21 mouse cellular contexts compared by ENCODE assay signal in genomic region chr7:114088918-114089317, GRCm38 (mm10). TPM values are rescaled to one million over a fixed set of nuclear protein-coding genes. Genes with fewer than 3 reads are reported as not detected.
DNase-seq lines count a peak whose midpoint lies in the region; ATAC-seq lines count a peak whose summit lies in the region.
"Had no signal": no experiment of that assay in that cellular context is flagged by ENCODE, and none has a peak within 500 bp of the region (broad histone marks: within the 10 kb centered on the region; RNA-seq: fewer than 3 reads in every experiment).

No protein-coding gene starts in this region.

- peak overlapping the region; percentile 19; the same call in 1 of the 2 replicates for H3K4me2 ChIP-seq in heart, embryonic 11.5 days
- H3K4me2 ChIP-seq in intestine, embryonic 16.5 days (ENCODE audit: low read depth, low read length) = peak overlapping the region; percentile 27; the same call in 1 of the 2 replicates
- H3K4me2 ChIP-seq in stomach, embryonic 16.5 days (ENCODE audit: low read depth, low read length) = no peak overlapping the region
- H3K4me2 ChIP-seq: embryonic facial prominence, embryonic 15.5 days; hindbrain, embryonic 15.5 days had no signal

- H3K4me3 ChIP-seq in heart, embryonic 11.5 days (ENCODE audit: low read depth, low read length) = no peak overlapping the region
- H3K4me3 ChIP-seq in intestine, embryonic 16.5 days (ENCODE audit: low read length) = no peak overlapping the region
- no peak overlapping the region for H3K4me3 ChIP-seq in stomach, embryonic 16.5 days (replicated peaks; ENCODE audit: low read length)
- H3K4me3 ChIP-seq: embryonic facial prominence, embryonic 15.5 days; erythroblast, embryonic 14.5 days; hindbrain, embryonic 15.5 days had no signal

- peaks cover 50% of the 10 kb centered on the region for H3K4me1 ChIP-seq in heart, embryonic 11.5 days (ENCODE audit: control insufficient read depth, insufficient read depth, low read length)
- peaks cover 43% of the 10 kb centered on the region for H3K4me1 ChIP-seq in intestine, embryonic 16.5 days (ENCODE audit: control insufficient read depth, insufficient read depth, low read length)
- peaks cover 31% of the 10 kb centered on the region for H3K4me1 ChIP-seq in stomach, embryonic 16.5 days (ENCODE audit: control insufficient read depth, insufficient read depth, low read length)

- H3K9ac ChIP-seq in heart, embryonic 11.5 days (ENCODE audit: low read depth, low read length) = no peak overlapping the region
- H3K9ac ChIP-seq in intestine, embryonic 16.5 days (ENCODE audit: low read depth, low read length) = peak overlapping the region; percentile 24; the same call in 1 of the 2 replicates
- no peak overlapping the region for H3K9ac ChIP-seq in stomach, embryonic 16.5 days (ENCODE audit: low read length)
- H3K9ac ChIP-seq: embryonic facial prominence, embryonic 15.5 days; hindbrain, embryonic 15.5 days had no signal

- no peak for ATAC-seq in heart, embryonic 11.5 days (replicated peaks; ENCODE audit: insufficient number of reproducible peaks, low FRiP score, low TSS enrichment)
- peak; percentile 86 for ATAC-seq in intestine, embryonic 16.5 days
- ATAC-seq in stomach, embryonic 16.5 days (ENCODE audit: insufficient read depth, low FRiP score) = peak; percentile 42; the same call in 1 of the 2 replicates
- ATAC-seq: activated CD4-positive, CD25-positive, alpha-beta regulatory T cell, adult 4 months; forebrain, embryonic 14.5 days had no signal

- H3K27ac ChIP-seq in heart, embryonic 11.5 days (ENCODE audit: low read depth, low read length) = no peak overlapping the region
- H3K27ac ChIP-seq in intestine, embryonic 16.5 days (ENCODE audit: low read length) = peak overlapping the region; percentile 82
- no peak overlapping the region; the same call in 1 of the 2 replicates for H3K27ac ChIP-seq in stomach, embryonic 16.5 days (ENCODE audit: low read length)
- H3K27ac ChIP-seq: embryonic facial prominence, embryonic 15.5 days; forebrain, embryonic 10.5 days; hindbrain, embryonic 15.5 days had no signal

- no peaks in the 10 kb centered on the region for H3K27me3 ChIP-seq in heart, embryonic 11.5 days (ENCODE audit: control insufficient read depth, insufficient read depth, low read length)
- H3K27me3 ChIP-seq in intestine, embryonic 16.5 days (replicated peaks; ENCODE audit: control insufficient read depth, insufficient read depth, low read length) = no peaks in the 10 kb centered on the region
- no peaks in the 10 kb centered on the region for H3K27me3 ChIP-seq in stomach, embryonic 16.5 days (ENCODE audit: control insufficient read depth, insufficient read depth, low read length)
- H3K27me3 ChIP-seq: CH12.LX; embryonic facial prominence, embryonic 15.5 days; hindbrain, embryonic 15.5 days; Patski had no signal

- 43% methylated on average over 5 of the region's 5 CpGs for WGBS in heart, embryonic 11.5 days (ENCODE audit: insufficient replicate concordance)
- WGBS in intestine, embryonic 16.5 days = 50% methylated on average over 5 of the region's 5 CpGs
- 56% methylated on average over 5 of the region's 5 CpGs for WGBS in stomach, embryonic 16.5 days

- DNase-seq in heart, postnatal 25 days (ENCODE audit: low spot score) = no peak
- peak; percentile 47 for DNase-seq in A20 (ENCODE audit: low read depth, low spot score)
- DNase-seq in urinary bladder, postnatal 25 days (ENCODE audit: low spot score) = no peak
- DNase-seq in urinary bladder, postnatal 36 days (ENCODE audit: low spot score in 2 of 2) = no peak
- DNase-seq: adrenal gland, postnatal 25 days; cerebellum, adult 2 months; embryo, embryonic 11 days; gastrocnemius, postnatal 36 days; heart, adult 18-20 months; heart, postnatal 36 days had no signal

- H3K9me3 ChIP-seq in heart, embryonic 11.5 days (replicated peaks; ENCODE audit: control insufficient read depth, low read length) = no peaks in the 10 kb centered on the region
- H3K9me3 ChIP-seq in intestine, embryonic 16.5 days (ENCODE audit: control insufficient read depth, low read length) = no peaks in the 10 kb centered on the region
- H3K9me3 ChIP-seq in stomach, embryonic 16.5 days (replicated peaks; ENCODE audit: control insufficient read depth, low read length) = no peaks in the 10 kb centered on the region
- H3K9me3 ChIP-seq: embryonic facial prominence, embryonic 15.5 days; forebrain, embryonic 10.5 days; hindbrain, embryonic 15.5 days had no signal

- no peaks in the 10 kb centered on the region for H3K36me3 ChIP-seq in heart, embryonic 11.5 days (ENCODE audit: control insufficient read depth, insufficient read depth, low read length)
- H3K36me3 ChIP-seq in intestine, embryonic 16.5 days (ENCODE audit: control insufficient read depth, insufficient read depth, low read length) = no peaks in the 10 kb centered on the region
- no peaks in the 10 kb centered on the region for H3K36me3 ChIP-seq in stomach, embryonic 16.5 days (ENCODE audit: control insufficient read depth, insufficient read depth, low read length)
- H3K36me3 ChIP-seq: embryonic facial prominence, embryonic 15.5 days; forebrain, embryonic 10.5 days; hindbrain, embryonic 15.5 days had no signal

- intact Hi-C loops in heart, postnatal 25 days (cut with DNase I) = no loop called here

RNA-seq across cellular contexts. Expression of gene Rras2, which starts 28.7 kb away (rescaled TPM):
- polyA plus RNA-seq in heart, embryonic 11.5 days (2014; fragmentation: Nextera tagmentation; extraction: Ambion mirVana) = 53.9 and 56.8 TPM in 2 replicates
- 10 to 100 TPM; 48.2 to 50.2 TPM for total RNA-seq in heart, postnatal 25 days (2021)
- polyA plus RNA-seq in intestine, embryonic 16.5 days (2015; fragmentation: Nextera tagmentation; extraction: Ambion mirVana) = 20.6 and 21.2 TPM in 2 replicates
- polyA plus RNA-seq in stomach, embryonic 16.5 days (2015; fragmentation: Nextera tagmentation; extraction: Ambion mirVana) = 19.5 and 22.9 TPM in 2 replicates
- polyA plus RNA-seq: erythroblast, embryonic 14.5 days had no signal
